Mouse (Mus musculus) inflammation-experienced regulatory T-cells, adult 16 weeks (primary cell): ENCODE results near the gene Pbp2. TPM values are rescaled to one million over a fixed set of nuclear protein-coding genes. Genes with fewer than 3 reads are reported as not detected.

Experiments used
- polyA plus RNA-seq: library from polyadenylated mRNA; unstranded; fragments of 100-300 nt; shearing (Covaris generic); gene quantifications from one replicate; pipeline ENCODE4 v1.2.1, GENCODE M21; 2017

Gene Pbp2
- not detected for polyA plus RNA-seq

GRCm38 (mm10) chr6:135310305-135310704 is at the start of gene Pbp2:
Gene Pbp2, minus strand, starts transcription at chr6:135310405.

Other genes with a start within 250 kb of the Pbp2 start
- 0.83 TPM for gene Gprc5a, start 244.8 kb downstream of the Pbp2 start, polyA plus RNA-seq
- gene Gprc5d, start 192.1 kb downstream of the Pbp2 start, polyA plus RNA-seq, result not detected
- gene Fam234b, start 112.4 kb downstream of the Pbp2 start, polyA plus RNA-seq, result 23.6 TPM
- 0.65 TPM for gene Hebp1, start 112.4 kb downstream of the Pbp2 start, polyA plus RNA-seq
- gene Gsg1, start 56.1 kb downstream of the Pbp2 start, polyA plus RNA-seq, result not detected
- gene Emp1, start 52.1 kb upstream of the Pbp2 start, polyA plus RNA-seq, result 1.5 TPM